Mouse (Mus musculus) MEL (cell line): Measurements from ENCODE around the gene Olfr877. TPM values are rescaled to one million over a fixed set of nuclear protein-coding genes. Genes with fewer than 3 reads are reported as not detected.

Experiments used
- DNase-seq: peaks from one replicate; pipeline ENCODE4 v3.0.0; 2011; ENCODE audit warnings: low read depth, low spot score
- H3K27ac ChIP-seq: 2 replicates; pipeline ENCODE4 v1.5.1; 2012; ENCODE audit warnings: low read depth, mild to moderate bottlenecking, control low read depth, low read length, moderate library complexity; ENCODE audit not compliant: control insufficient read depth
- H3K27me3 ChIP-seq, 2 experiments: fragments of 150-350 bp in 1 of 2; sonication (generic) in 1 of 2; 2 replicates each; pipeline ENCODE4 v1.6.1; 2012; ENCODE audit warnings: low read length in 2 of 2, mild to moderate bottlenecking in 2 of 2, improper control_type of control experiment in 1 of 2, moderate library complexity in 1 of 2; ENCODE audit not compliant: insufficient read depth in 2 of 2, control insufficient read depth in 1 of 2
- H3K36me3 ChIP-seq, 2 experiments: 2 replicates each; pipeline ENCODE4 v1.6.1; 2012 to 2014; ENCODE audit warnings: low read length in 2 of 2, improper control_type of control experiment in 1 of 2, inconsistent platforms in 1 of 2, mild to moderate bottlenecking in 1 of 2; ENCODE audit not compliant: insufficient read depth in 2 of 2, control insufficient read depth in 1 of 2
- H3K4me1 ChIP-seq, 2 experiments: fragments of 150-350 bp in 1 of 2; sonication (generic) in 1 of 2; 2 replicates each; pipeline ENCODE4 v1.6.1; 2012; ENCODE audit warnings: low read length in 2 of 2, improper control_type of control experiment in 1 of 2, mild to moderate bottlenecking in 1 of 2; ENCODE audit not compliant: insufficient read depth in 2 of 2, control insufficient read depth in 1 of 2
- H3K4me3 ChIP-seq, 2 experiments: fragments of 150-350 bp in 1 of 2; sonication (generic) in 1 of 2; 2 replicates each; pipeline ENCODE4 v1.5.1; 2012; ENCODE audit warnings: low read depth in 2 of 2, low read length in 2 of 2, mild to moderate bottlenecking in 2 of 2, moderate library complexity in 2 of 2, control low read depth in 1 of 2, improper control_type of control experiment in 1 of 2; ENCODE audit not compliant: control insufficient read depth in 1 of 2, insufficient read depth in 1 of 2
- H3K79me2 ChIP-seq: 2 replicates; pipeline ENCODE4 v1.6.1; 2012; ENCODE audit warnings: mild to moderate bottlenecking, low read length, moderate library complexity; ENCODE audit not compliant: control insufficient read depth, poor library complexity, insufficient read depth
- H3K9ac ChIP-seq: 2 replicates; pipeline ENCODE4 v1.6.1; 2012; ENCODE audit warnings: low read depth, mild to moderate bottlenecking, control low read depth, low read length, moderate library complexity; ENCODE audit not compliant: control insufficient read depth, poor library complexity, severe bottlenecking
- H3K9me3 ChIP-seq: fragments of 150-350 bp; sonication (generic); replicated peaks from 2 replicates; pipeline ENCODE4 v1.6.1; 2012; ENCODE audit warnings: mild to moderate bottlenecking, low read length, improper control_type of control experiment, moderate library complexity; ENCODE audit not compliant: insufficient read depth
- CTCF ChIP-seq, 3 experiments: IDR thresholded peaks in 2 of 3; conservative IDR thresholded peaks in 1 of 3; 2 replicates each; pipeline ENCODE4 v1.5.1; 2011 to 2012; ENCODE audit warnings: low read length in 3 of 3, low read depth in 2 of 3, mild to moderate bottlenecking in 2 of 3, improper control_type of control experiment in 1 of 3, inconsistent platforms in 1 of 3, mixed read lengths in 1 of 3, moderate library complexity in 1 of 3; ENCODE audit not compliant: control insufficient read depth in 1 of 3, insufficient read depth in 1 of 3, poor library complexity in 1 of 3, severe bottlenecking in 1 of 3
- E2F4 ChIP-seq: IDR thresholded peaks from 2 replicates; pipeline ENCODE4 v1.6.1; 2011; ENCODE audit warnings: low read depth, low read length, improper control_type of control experiment, borderline replicate concordance
- ETS1 ChIP-seq: IDR thresholded peaks from 2 replicates; pipeline ENCODE4 v1.6.1; 2012; ENCODE audit warnings: low read depth, mild to moderate bottlenecking, inconsistent platforms, low read length, improper control_type of control experiment, moderate library complexity
- GATA1 ChIP-seq: IDR thresholded peaks from 2 replicates; pipeline ENCODE4 v1.6.1; 2011; ENCODE audit warnings: low read depth, low read length, improper control_type of control experiment
- MAX ChIP-seq: IDR thresholded peaks from 2 replicates; pipeline ENCODE4 v1.6.1; 2011; ENCODE audit warnings: low read length, improper control_type of control experiment
- MEF2A ChIP-seq: IDR thresholded peaks from 2 replicates; pipeline ENCODE4 v1.6.1; 2014; ENCODE audit warnings: low read depth, mild to moderate bottlenecking, inconsistent platforms, low read length, improper control_type of control experiment; ENCODE audit not compliant: poor library complexity, insufficient replicate concordance, severe bottlenecking; ENCODE audit errors: extremely low read depth
- MXI1 ChIP-seq: IDR thresholded peaks from 2 replicates; pipeline ENCODE4 v1.6.1; 2011; ENCODE audit warnings: mild to moderate bottlenecking, low read depth, low read length, improper control_type of control experiment
- MYC ChIP-seq: IDR thresholded peaks from 2 replicates; pipeline ENCODE4 v1.6.1; 2011; ENCODE audit warnings: low read depth, mild to moderate bottlenecking, low read length, improper control_type of control experiment, moderate library complexity
- NELFE ChIP-seq: IDR thresholded peaks from 2 replicates; pipeline ENCODE4 v1.6.1; 2011; ENCODE audit warnings: low read depth, low read length, improper control_type of control experiment
- POLR2A ChIP-seq, 2 experiments: IDR thresholded peaks; 2 replicates each; pipeline ENCODE4 v1.6.1; 2011 to 2012; ENCODE audit warnings: low read length in 2 of 2, mild to moderate bottlenecking in 2 of 2, control low read depth in 1 of 2, improper control_type of control experiment in 1 of 2, low read depth in 1 of 2, moderate library complexity in 1 of 2; ENCODE audit not compliant: control insufficient read depth in 1 of 2, insufficient read depth in 1 of 2, poor library complexity in 1 of 2
- POLR2AphosphoS5 ChIP-seq: IDR thresholded peaks from 2 replicates; pipeline ENCODE4 v1.6.1; 2012; ENCODE audit warnings: low read depth, borderline replicate concordance, mild to moderate bottlenecking, inconsistent platforms, low read length, moderate library complexity, mixed read lengths
- RCOR1 ChIP-seq: IDR thresholded peaks from 2 replicates; pipeline ENCODE4 v1.6.1; 2012; ENCODE audit warnings: low read depth, mild to moderate bottlenecking, inconsistent platforms, low read length, improper control_type of control experiment
- SMC3 ChIP-seq: IDR thresholded peaks from 2 replicates; pipeline ENCODE4 v1.6.1; 2011; ENCODE audit warnings: low read depth, low read length, improper control_type of control experiment
- TBP ChIP-seq: IDR thresholded peaks from 2 replicates; pipeline ENCODE4 v1.8.0; 2011; ENCODE audit warnings: low read depth, low read length, improper control_type of control experiment
- UBTF ChIP-seq: IDR thresholded peaks from 2 replicates; pipeline ENCODE4 v1.6.1; 2012; ENCODE audit warnings: low read depth, mild to moderate bottlenecking, inconsistent platforms, low read length, improper control_type of control experiment, moderate library complexity, borderline replicate concordance; ENCODE audit not compliant: insufficient read depth
- USF1 ChIP-seq: IDR thresholded peaks from 2 replicates; pipeline ENCODE4 v1.6.1; 2014; ENCODE audit warnings: low read depth, mild to moderate bottlenecking, inconsistent platforms, low read length, improper control_type of control experiment, moderate library complexity
- ZC3H11A ChIP-seq: IDR thresholded peaks from 2 replicates; pipeline ENCODE4 v1.6.1; 2012; ENCODE audit warnings: low read depth, mild to moderate bottlenecking, inconsistent platforms, low read length, improper control_type of control experiment
- ZMIZ1 ChIP-seq: IDR thresholded peaks from 2 replicates; pipeline ENCODE4 v1.6.1; 2012; ENCODE audit warnings: low read depth, mild to moderate bottlenecking, inconsistent platforms, low read length, improper control_type of control experiment, moderate library complexity
- ZNF384 ChIP-seq: IDR thresholded peaks from 2 replicates; pipeline ENCODE4 v1.6.1; 2012; ENCODE audit warnings: low read depth, mild to moderate bottlenecking, inconsistent platforms, low read length, improper control_type of control experiment
- polyA plus RNA-seq, 2 experiments: library from polyadenylated mRNA; stranded (reverse) in 1 of 2; unstranded in 1 of 2; fragments of >175 nt in 1 of 2; fragments of >200 nt in 1 of 2; gene quantifications; 2 replicates each; pipeline versions ENCODE4 v1.2.1 to v1.2.4; 2012; ENCODE audit warnings: low replicate concordance in 2 of 2, low read depth in 1 of 2; ENCODE audit not compliant: insufficient read length in 2 of 2, insufficient read depth in 1 of 2, missing spikeins in 1 of 2
- total RNA-seq: library from RNA; depleted of rRNA; stranded (reverse); fragments of 300-350 nt; gene quantifications from 2 replicates; pipeline ENCODE4 v1.2.3, GENCODE M21; 2012; rRNA removed

The Olfr877 gene
- total and polyA plus RNA-seq, 3 experiments, result not detected

GRCm38 (mm10) chr9:37896661-37897060 lies 42.6 kb downstream of the Olfr877 start, which contains the start of gene Olfr145:
TSS of gene Olfr145 (plus strand) at chr9:37896724.
- H3K4me1 ChIP-seq, result no peaks in the 10 kb centered on the region
- DNase-seq, result no peak
- H3K27ac ChIP-seq, result no peak within 1 kb of the TSS
- TF ChIP-seq ZNF384, result no peak
- no peak for TF ChIP-seq SMC3
- TF ChIP-seq MXI1, result no peak
- no peak for TF ChIP-seq USF1
- TF ChIP-seq MEF2A, result no peak
- TF ChIP-seq TBP, result no peak
- no peak for TF ChIP-seq E2F4
- no peak for TF ChIP-seq ETS1
- TF ChIP-seq UBTF, result no peak
- no peak for TF ChIP-seq ZMIZ1
- no peak within 1 kb of the TSS for H3K4me3 ChIP-seq
- no peaks in the 10 kb centered on the region for H3K79me2 ChIP-seq
- no peaks in the 10 kb centered on the region for H3K27me3 ChIP-seq
- H3K36me3 ChIP-seq, result no peaks in the 10 kb centered on the region
- no peak within 1 kb of the TSS for H3K9ac ChIP-seq
- H3K9me3 ChIP-seq, result no peaks in the 10 kb centered on the region

GRCm38 (mm10) chr9:37905555-37905954 lies 51.5 kb downstream of the Olfr877 start:
- H3K4me3 ChIP-seq, result no peak overlapping the region
- H3K27me3 ChIP-seq, result no peaks in the 10 kb centered on the region
- DNase-seq, result no peak
- no peaks in the 10 kb centered on the region for H3K9me3 ChIP-seq
- no peaks in the 10 kb centered on the region for H3K36me3 ChIP-seq
- H3K9ac ChIP-seq, result no peak overlapping the region
- no peaks in the 10 kb centered on the region for H3K79me2 ChIP-seq
- no peak overlapping the region for H3K27ac ChIP-seq
- TF ChIP-seq ZC3H11A, result no peak
- no peak for TF ChIP-seq USF1
- no peak for TF ChIP-seq MYC
- TF ChIP-seq GATA1, result no peak
- no peak for TF ChIP-seq NELFE
- no peak for TF ChIP-seq ETS1
- no peak for TF ChIP-seq POLR2A (IDR thresholded peaks at IDR 0.05; ENCODE audit: control insufficient read depth in 1 of 2, insufficient read depth in 1 of 2, low read depth in 1 of 2, low read length in 2 of 2, poor library complexity in 1 of 2)
- no peak for TF ChIP-seq E2F4
- no peak for TF ChIP-seq POLR2AphosphoS5
- TF ChIP-seq CTCF (IDR thresholded peaks at IDR 0.05 in 2 of 3, conservative IDR thresholded peaks at IDR 0.05 in 1 of 3; ENCODE audit: control insufficient read depth in 1 of 3, insufficient read depth in 1 of 3, low read depth in 2 of 3, low read length in 3 of 3, poor library complexity in 1 of 3, severe bottlenecking in 1 of 3), result no peak
- TF ChIP-seq MAX, result no peak
- TF ChIP-seq RCOR1, result no peak
- no peaks in the 10 kb centered on the region for H3K4me1 ChIP-seq

Other genes with a start within 250 kb of the Olfr877 start
- gene Spa17, start 240.5 kb upstream of the Olfr877 start, total RNA-seq, result 0.46 and 1.2 TPM in 2 replicates
- 1 to 10 TPM in 1 of 2 experiments, not detected in 1; 2.6 TPM for gene Spa17, start 240.5 kb upstream of the Olfr877 start, polyA plus RNA-seq
- gene Tbrg1, start 197.0 kb upstream of the Olfr877 start, total RNA-seq, result 140 and 159 TPM in 2 replicates
- gene Tbrg1, start 197.0 kb upstream of the Olfr877 start, polyA plus RNA-seq, result 100 to 1,000 TPM in 1 of 2 experiments, not detected in 1; 127 TPM
- gene Panx3, start 185.0 kb upstream of the Olfr877 start, total RNA-seq, result 0.33 and 0.42 TPM in 2 replicates
- gene Panx3, start 185.0 kb upstream of the Olfr877 start, polyA plus RNA-seq, result under 1 TPM in 1 of 2 experiments, not detected in 1; 0.17 TPM
- not detected in 2 replicates for gene Olfr160, start 138.0 kb upstream of the Olfr877 start, total RNA-seq
- gene Olfr160, start 138.0 kb upstream of the Olfr877 start, polyA plus RNA-seq, result not detected
- not detected in 2 replicates for gene Olfr874, start 109.2 kb upstream of the Olfr877 start, total RNA-seq
- not detected for gene Olfr874, start 109.2 kb upstream of the Olfr877 start, polyA plus RNA-seq
- gene Olfr875, start 82.4 kb upstream of the Olfr877 start, total RNA-seq, result not detected in 2 replicates
- gene Olfr875, start 82.4 kb upstream of the Olfr877 start, polyA plus RNA-seq, result not detected
- not detected in 2 replicates for gene Olfr876, start 51.2 kb upstream of the Olfr877 start, total RNA-seq
- not detected for gene Olfr876, start 51.2 kb upstream of the Olfr877 start, polyA plus RNA-seq
- gene Olfr145, start 42.5 kb downstream of the Olfr877 start, total RNA-seq, result not detected in 2 replicates
- gene Olfr145, start 42.5 kb downstream of the Olfr877 start, polyA plus RNA-seq, result not detected
- gene Olfr878, start 63.6 kb downstream of the Olfr877 start, total RNA-seq, result not detected in 2 replicates
- gene Olfr878, start 63.6 kb downstream of the Olfr877 start, polyA plus RNA-seq, result not detected
- not detected in 2 replicates for gene Olfr881, start 137.6 kb downstream of the Olfr877 start, total RNA-seq
- gene Olfr881, start 137.6 kb downstream of the Olfr877 start, polyA plus RNA-seq, result not detected
- gene Olfr883, start 171.5 kb downstream of the Olfr877 start, total RNA-seq, result not detected in 2 replicates
- not detected for gene Olfr883, start 171.5 kb downstream of the Olfr877 start, polyA plus RNA-seq
- not detected in 2 replicates for gene Olfr884, start 192.3 kb downstream of the Olfr877 start, total RNA-seq
- gene Olfr884, start 192.3 kb downstream of the Olfr877 start, polyA plus RNA-seq, result not detected
- not detected in 2 replicates for gene Olfr885, start 207.1 kb downstream of the Olfr877 start, total RNA-seq
- not detected for gene Olfr885, start 207.1 kb downstream of the Olfr877 start, polyA plus RNA-seq
- not detected in 2 replicates for gene Olfr887, start 229.8 kb downstream of the Olfr877 start, total RNA-seq
- gene Olfr887, start 229.8 kb downstream of the Olfr877 start, polyA plus RNA-seq, result not detected